Mouse (Mus musculus): ENCODE data around the gene Gab1. TPM values are rescaled to one million over a fixed set of nuclear protein-coding genes. Genes with fewer than 3 reads are reported as not detected.

Gab1 gene
- 10 to 100 TPM; 36.7 to 43.6 TPM for total RNA-seq (2021)

DNA sequence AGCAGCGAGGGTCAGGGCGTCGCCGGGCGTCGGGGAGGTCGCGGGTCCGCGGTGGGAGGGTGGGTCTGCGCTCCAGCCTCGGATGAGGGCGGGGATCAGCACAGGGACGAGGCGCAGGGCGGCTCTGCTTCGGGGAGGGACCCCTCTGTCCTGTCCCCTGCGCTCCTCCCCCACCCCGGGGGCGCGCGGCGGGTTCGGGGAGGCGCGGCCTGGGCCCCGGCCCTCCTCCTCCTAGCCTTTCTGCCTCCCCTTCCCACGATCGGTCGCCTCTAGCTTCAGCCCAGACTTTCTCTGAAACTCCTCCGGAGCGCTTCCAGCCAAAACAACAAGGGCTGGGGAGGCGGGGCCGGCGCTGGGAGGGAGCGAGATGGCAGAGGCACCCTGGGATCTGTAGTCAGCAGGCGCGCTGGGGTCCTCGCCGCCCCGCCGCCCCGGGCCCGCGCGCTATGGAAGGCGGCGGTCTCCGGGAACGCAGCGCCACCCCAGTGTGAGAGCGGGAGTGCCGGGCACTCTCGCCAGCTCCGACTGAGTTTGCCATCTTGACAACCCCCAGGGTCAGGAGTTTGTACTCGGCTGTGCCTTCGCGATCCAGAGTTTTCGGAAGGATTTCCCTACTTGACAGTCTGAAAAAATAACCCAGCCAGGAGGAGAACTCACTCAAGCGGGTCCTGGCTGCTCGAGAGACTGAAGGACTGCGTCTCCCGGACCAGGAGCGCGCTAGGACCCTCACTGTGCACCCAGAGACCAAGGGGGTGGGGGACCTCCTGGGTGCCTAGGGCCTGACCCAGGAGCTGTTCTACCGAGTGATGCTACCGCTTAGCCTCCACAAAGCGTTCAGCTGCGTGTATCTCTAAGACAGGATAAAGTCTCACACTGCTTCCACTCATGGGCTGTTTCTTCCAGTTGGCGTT, at the start of gene Gab1:
TSS of gene Gab1 (minus strand) at position 324 of the 911 bp plus-strand sequence.
- DNase-seq: peak in 1 of 2 experiments; percentile 88
- intact Hi-C loops (cut with DNase I): loop anchor here (2.0 to 5.0 kb wide), 2 partner anchors 72 to 128 kb away; no protein-coding TSS in a partner anchor

DNA sequence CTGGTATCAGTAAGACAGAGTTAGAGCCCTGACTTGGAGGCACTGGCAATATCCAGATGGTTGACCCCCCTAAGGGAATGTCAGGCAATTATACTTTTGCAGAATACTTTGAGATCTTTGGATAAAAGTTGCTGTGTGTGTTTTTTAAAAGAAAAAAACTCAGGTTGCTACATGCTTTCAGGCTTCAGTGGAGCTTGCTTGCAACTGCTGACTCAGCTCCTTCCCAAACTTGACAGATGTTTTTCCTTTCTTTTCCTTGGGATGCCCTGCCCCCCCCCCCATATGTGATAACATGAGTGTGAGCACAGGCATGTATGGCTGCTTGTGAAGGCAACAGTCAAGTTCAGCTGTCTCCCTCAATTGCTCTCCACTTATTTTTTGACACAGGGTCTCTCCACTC, 48.5 kb upstream of the Gab1 start:
- intact Hi-C loops (cut with DNase I): no loop called here
- DNase-seq: no peak

DNA sequence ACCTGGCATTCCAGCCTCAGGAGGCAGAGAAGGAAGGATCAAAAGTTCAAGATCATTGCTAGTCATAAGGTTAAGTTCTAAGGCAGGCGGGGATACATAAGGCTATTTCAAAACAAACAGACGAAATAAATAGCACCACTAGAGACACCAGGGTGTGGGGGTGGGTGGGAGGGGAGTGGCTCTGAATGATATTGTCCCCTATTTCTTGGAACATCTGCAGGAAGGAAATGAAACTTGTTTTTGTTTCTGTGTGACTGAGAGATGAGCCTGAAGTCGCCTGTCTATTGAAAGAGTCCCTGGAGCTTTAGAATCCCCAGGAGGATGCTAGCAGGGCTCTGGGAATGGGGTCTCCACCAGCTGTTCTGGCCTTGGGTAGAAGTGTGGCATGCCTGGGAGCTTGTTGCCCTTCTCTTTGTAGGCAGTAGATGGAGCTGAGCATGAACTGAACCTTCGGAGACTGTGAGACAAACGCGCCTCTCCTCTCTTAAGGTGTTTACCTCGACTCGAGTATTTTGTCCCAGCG, 43.5 kb upstream of the Gab1 start:
- intact Hi-C loops (cut with DNase I): no loop called here

DNA sequence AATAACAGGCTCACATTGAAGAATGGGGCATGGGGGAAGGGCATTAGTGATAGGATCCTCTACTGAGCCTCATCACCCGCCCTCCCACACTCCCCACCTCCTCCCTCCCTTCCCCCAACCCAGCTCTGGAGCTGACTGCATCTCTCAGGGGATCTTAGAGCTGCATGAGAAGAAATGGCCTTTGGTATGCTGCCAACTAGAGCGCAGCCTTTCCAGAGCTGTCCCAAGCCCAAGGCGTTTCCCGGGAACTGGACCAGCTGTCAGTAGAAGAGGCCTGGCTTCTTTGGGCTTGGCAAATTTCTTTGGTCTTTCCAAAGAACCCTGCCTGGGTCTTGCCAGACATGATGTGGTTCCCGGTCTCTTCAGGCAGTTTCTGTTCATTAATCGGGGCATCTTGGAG, 42.3 kb upstream of the Gab1 start:
- intact Hi-C loops (cut with DNase I): no loop called here
- DNase-seq: peak; percentile 68 to 72

More for the DNA sequence above, 43.5 kb upstream of the Gab1 start:
- DNase-seq: no peak

DNA sequence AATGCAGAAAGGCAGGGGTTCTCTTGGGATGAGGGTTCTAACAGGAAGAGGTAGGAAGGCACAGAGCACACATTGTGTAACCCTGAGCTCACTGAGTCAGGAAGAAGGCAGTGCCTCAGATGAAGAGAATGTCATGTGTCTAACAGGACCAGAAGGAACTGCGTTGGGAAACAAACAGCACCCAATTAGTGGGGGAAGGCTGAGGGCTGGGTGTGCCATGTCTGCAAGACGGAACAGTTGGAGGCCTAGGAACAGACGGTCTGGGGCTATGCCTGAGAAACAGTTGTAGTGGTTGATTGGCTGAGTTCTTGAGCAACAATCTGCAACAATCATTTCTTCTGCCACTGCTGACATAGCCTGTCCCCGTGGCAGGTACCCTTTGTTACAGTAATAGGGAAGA, 38.8 kb upstream of the Gab1 start:
- no peak for DNase-seq
- intact Hi-C loops (cut with DNase I): no loop called here

DNA sequence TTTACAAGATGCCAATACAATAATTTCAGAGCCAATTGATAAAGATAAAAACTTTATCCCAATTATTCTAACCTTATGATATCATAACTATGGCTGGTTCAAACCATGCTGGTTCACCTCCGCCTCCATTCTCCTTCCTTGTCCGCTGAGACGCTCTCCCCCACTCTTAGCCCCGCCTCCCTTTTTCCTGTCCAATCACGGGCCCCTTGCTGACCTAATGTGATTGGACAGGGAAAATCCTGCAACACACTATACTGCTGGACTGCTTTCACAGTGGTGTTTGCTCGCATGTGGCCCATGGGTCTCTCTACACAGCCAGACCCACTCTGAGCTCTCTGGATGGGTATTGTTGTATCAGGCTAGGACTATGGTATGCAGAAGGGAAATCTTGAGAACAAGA, 38.2 kb upstream of the Gab1 start:
- intact Hi-C loops (cut with DNase I): no loop called here
- no peak for DNase-seq

DNA sequence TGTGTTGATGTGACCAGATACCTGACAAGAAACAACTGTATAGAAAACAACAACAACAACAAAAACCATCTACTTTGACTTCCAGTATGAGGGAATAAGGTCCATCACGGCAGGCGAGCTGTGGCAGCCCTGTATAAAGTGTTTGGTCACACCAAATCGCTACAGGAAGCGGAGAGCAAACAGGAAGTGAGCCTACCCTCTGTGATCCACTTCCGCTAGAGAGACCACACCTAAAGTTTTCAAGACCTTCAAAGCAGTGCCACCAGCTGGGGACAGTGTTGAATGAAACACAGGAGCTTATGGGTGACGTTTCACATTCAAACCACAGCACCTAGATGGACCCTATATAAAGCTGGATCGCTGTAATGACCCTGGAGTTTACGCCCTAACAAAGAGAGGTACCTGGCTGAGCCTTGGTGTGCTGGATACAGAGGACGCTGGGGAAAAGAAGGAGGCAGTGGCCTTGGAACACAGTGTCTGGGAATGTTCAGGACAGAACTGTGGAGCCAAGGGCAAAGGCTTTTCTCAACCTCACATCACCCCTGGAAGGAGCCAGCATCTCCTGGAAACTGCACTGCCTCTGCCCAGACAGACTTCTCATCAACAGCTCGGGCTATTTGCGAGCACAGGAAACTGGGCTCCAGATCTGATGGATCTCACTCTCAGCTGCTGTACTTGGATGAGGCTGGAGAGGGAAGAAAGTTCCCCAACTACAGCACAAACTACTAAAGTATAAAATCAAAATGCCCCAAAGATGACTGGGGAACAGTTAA, 36.3 kb upstream of the Gab1 start:
- DNase-seq: no peak
- intact Hi-C loops (cut with DNase I): no loop called here

DNA sequence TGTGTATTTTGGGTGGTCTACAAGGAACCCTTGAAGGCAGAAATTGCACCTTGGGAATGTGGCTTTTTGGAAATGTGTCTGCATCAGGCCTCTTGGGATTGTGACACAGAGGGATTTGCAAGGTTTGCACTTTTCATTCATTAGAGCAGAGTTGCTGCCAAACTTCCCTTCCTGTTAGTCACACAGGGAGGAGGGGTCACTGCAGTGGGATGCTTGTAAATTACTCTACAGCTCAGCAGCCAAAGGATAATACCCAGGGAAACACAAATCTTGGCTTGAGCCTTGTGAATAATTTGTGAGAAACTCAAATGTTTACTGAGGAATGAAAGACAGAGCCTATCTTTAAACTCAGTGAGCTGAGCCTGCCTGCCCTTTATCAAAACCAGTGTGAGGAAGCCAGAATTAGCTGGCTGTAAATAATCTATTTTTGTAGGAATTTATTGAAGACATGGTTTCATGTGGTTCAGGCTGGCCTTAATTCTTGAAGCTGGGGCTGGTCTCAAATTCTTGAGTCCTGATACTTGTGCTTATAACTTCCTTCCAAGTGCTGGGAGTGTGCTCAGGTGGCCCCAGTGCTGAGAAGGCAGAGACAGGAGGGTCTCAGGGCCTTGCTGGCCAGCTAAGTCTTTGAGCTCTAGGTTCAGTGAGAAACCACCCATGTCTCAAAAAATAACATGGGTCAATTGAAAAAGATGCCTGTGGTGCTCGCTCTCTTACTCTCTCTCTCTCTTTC, 32.9 kb upstream of the Gab1 start:
- intact Hi-C loops (cut with DNase I): loop anchor here (2.0 to 5.0 kb wide), 2 partner anchors 26 to 39 kb away; no protein-coding TSS in a partner anchor
- DNase-seq: peak in 1 of 2 experiments; percentile 34

DNA sequence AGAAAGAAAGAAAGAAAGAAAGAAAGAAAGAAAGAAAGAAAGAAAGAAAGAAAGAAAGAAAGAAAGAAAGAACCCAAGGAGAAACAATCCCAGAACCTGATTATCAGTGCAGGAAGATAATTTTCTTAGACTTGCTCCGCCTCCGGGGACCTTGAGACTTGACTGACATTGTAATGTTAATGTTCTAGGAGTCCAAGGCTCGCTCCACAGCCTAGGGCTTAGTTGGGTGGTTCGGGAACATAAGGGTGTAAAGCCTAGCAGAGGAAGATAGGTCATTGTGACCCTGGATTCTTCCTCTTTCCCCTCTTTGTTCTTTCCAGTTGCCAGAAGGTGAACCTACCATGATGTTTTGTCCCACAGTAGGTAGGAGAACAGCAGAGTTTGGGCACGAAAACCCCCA, 31.1 kb upstream of the Gab1 start:
- no peak for DNase-seq
- intact Hi-C loops (cut with DNase I): loop anchor here (5.0 kb wide), 1 partner anchor 41 kb away; no protein-coding TSS in a partner anchor

DNA sequence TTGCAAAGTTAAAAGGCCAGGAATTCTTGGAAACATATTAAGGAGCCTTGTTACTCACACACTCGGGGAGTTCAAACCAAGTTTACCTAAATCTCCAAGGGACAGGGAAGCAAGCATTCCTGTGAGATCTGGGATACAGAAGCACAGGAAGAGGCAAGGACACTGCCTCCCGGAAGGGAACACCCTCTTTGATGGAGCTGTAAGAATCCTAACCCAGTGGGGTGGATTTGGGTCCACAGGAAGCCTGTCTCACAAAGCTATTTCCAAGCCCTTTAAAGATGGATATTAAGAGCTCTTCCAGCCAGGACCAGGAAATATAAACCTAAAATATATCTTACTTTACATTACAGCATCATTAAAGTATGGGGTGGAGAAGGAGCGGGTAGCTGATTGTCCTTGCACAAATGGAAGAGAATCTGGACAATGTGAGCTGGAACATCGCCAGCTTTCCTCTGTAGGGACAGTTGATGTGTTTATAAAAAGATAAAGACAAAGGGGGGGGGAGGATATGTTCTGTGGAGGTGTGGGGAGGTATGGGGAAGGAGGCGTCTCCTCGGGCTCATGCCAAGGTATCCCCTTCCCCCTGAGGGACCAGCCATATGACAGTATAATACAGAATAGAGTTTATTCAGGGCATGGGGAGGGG, 28.1 kb upstream of the Gab1 start:
- intact Hi-C loops (cut with DNase I): no loop called here
- DNase-seq: peak in 1 of 2 experiments; percentile 18

DNA sequence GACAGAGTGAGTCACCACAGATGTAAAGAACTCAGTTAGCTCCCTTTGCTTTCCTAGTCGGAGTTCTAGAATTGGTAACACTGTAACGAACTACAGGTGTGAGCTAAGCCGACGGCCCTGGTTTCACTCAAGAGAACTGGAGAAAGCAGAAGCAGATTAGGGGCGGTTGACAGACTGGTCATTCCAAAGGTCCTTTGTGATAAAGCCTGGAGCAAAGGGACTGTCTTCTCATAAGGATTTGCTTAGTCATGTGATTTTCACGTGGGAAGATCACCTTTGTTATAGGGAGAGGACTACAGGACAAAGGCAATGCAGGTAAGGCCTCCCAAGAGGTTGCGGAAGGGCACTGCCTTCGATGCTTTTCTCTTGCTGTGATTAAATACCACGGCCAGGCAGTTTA, 22.0 kb upstream of the Gab1 start:
- DNase-seq: no peak
- intact Hi-C loops (cut with DNase I): no loop called here

DNA sequence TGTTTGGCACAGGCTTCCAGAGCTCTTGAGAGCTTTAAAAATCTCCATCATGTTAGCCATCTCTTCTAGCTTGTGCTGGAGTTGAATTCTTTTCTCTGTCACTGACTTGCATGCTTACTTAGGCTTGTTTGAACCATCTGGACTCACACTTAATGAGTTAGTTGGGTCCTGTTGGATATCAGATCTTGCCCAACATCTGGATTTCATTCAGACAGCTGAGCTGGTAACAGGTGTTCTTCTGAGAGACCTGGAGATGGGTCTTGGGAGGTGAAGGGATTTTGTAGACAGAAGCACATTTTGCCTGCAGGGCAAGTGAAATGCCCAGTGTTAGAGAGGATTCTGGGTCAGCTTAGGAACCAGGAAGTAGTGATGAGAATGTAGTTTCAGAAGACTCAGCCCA, 19.0 kb upstream of the Gab1 start:
- no peak for DNase-seq
- intact Hi-C loops (cut with DNase I): loop anchor here (5.0 kb wide), 1 partner anchor 93 kb away; no protein-coding TSS in a partner anchor

DNA sequence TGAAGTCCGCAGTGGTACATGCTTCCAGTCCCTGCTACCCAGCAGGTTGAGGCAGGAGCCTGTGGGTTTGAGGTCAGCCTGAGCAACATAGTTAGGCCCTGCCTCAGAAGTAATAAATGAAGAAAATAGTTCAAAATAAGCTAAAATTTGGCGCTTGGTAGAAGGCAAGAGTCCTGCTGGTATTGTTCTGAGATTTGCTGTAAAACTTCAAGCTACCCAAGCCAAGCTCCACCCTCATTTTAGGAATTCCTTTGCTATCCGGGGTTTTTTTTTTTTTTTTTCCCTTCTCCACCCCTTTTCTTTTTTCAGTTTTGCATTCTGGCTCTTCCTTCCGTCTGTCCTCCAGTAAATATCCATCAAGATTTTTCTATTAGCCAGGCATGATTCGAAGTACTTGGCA, 15.7 kb upstream of the Gab1 start:
- no peak for DNase-seq
- intact Hi-C loops (cut with DNase I): loop anchor here (5.0 kb wide), 1 partner anchor 96 kb away; no protein-coding TSS in a partner anchor

DNA sequence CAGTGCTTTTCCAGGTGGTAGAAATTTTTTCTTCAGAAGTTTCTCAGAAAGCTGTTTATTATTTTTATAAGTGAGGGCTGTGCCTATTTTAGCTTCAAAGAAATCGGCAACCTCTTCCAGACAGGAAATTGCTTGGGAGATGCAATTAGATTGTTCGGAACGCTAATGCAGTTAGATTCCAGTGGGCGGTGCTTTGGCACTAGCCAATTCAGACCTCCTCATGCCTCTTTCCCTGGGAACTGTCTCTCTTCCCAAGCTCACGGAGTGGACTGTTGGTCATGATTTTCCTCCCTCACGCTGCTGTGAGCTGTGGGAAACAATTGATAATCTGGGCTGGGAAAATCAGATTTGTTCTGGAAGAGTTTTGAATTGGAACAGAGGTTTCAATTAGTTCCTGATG, 15.1 kb upstream of the Gab1 start:
- peak in 1 of 2 experiments; percentile 28 for DNase-seq
- intact Hi-C loops (cut with DNase I): loop anchor here (5.0 kb wide), 1 partner anchor 97 kb away; no protein-coding TSS in a partner anchor

DNA sequence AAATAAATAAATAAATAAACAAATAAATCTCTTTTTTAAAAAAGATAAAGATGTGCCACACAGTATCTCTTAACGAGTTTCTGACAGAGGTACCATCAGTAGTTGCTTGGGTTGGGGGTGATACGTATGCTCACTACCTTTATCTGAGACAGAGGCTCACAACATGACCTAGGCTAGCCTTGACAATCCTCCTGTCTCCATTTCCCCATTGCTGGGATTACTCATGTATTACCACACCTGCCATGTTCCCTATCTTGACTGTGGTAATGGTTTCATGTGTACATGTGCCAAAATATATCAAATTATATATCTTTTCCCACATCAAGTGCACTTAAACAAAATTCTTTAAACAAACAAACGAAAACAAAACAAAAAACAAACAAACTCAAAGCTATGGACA, 14.2 kb upstream of the Gab1 start:
- intact Hi-C loops (cut with DNase I): no loop called here

DNA sequence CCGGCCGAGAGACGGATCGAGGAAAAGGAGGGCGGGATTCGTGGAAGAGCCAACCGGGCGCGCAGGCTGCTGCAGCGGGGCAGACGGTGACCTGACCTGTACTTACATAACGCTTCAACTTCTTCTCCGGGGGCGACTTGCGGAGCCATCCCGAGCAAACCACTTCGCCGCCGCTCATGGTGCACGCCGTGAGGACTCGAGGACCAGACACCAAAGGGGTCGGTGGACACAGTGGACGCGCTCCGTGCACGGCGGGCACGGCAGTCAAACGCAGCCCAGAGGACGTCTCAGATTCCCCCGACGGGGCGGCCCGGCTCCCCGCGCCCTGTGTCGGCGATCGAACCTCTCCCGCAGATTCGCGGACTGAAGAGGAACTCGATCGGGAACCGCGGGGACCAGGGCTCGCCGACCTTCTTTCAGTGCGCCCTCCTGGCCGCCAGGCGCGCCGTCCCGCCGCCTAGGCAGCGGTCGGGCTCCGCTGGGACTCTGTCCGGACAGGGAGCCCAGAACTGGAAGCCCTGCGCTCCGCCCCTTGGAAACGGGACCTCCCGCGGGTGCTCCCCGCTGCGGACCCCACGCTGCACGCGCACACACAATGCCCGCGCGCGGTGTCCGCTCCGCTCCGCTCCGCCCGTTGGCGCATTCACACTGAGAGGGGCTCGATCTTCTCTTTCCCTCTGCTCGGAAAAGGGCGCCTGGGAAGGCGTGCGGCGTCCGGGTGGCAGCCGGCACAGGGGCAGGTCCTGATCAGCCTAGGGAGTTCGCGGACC, 708 bp downstream of the Gab1 start:
- intact Hi-C loops (cut with DNase I): loop anchor here (1.0 to 5.0 kb wide), 6 partner anchors 65 to 127 kb away; no protein-coding TSS in a partner anchor
- DNase-seq: peak; percentile 79 to 91

More for the DNA sequence above, 14.2 kb upstream of the Gab1 start:
- no peak for DNase-seq

DNA sequence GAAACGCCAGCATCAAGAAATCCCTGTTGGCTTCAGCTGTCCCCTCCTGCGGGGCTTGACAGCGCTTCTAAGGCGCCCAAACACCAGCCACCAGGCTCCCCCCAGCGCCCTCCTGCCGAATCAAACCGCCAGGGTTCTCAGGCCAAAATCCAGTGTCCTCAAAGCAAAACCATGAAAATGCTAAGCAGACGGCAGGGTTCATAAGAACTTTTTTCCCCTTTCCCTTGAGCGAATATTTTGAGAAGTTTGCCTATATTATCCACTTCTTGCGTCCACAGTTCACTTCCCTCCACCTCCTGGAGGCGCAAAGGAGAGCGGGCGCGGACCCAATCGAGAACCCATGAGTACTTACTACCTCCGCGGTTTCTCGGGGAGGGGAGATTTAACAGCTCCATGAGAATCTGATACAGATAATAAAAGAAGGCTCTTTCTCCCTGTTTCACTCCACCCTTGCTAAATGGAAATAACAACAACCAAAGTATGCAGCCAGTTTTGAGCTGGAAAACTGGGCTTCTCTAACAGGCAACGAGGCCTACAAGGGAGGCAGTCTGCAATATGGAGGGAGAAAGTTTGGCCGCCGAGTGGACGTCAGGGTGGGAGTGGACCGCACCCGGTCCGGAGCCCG, 1.4 kb downstream of the Gab1 start:
- peak; percentile 66 to 78 for DNase-seq
- intact Hi-C loops (cut with DNase I): loop anchor here (1.0 to 5.0 kb wide), 4 partner anchors 64 to 116 kb away; no protein-coding TSS in a partner anchor

DNA sequence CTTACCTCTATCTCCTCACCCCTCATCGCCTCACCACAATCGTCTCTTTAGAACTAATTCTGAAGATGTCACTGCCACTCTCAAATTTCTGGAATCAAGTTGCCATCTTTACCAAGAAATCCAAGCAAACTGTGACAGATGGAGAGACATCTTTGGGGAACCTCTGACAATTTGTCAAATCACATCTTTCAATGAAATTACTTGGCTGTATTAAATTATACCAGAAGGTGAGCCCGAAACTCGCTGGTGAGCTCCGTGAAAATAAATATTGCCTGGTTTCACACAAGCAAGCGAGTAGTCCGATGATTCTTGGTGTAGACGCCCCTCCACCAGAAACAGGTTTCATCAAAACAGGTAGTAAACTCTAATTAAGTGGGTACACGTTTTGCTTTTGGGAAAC, 2.2 kb downstream of the Gab1 start:
- intact Hi-C loops (cut with DNase I): loop anchor here (2.0 to 5.0 kb wide), 3 partner anchors 63 to 105 kb away; no protein-coding TSS in a partner anchor
- no peak for DNase-seq

Data from heart, postnatal 36 days (tissue).